Mouse (Mus musculus): ENCODE results near the gene Sec61g. TPM values are rescaled to one million over a fixed set of nuclear protein-coding genes. Genes with fewer than 3 reads are reported as not detected.

The Sec61g gene
- 33.2 and 36.0 TPM in 2 replicates for polyA plus RNA-seq (2015; fragmentation: Nextera tagmentation; extraction: Ambion mirVana)

DNA sequence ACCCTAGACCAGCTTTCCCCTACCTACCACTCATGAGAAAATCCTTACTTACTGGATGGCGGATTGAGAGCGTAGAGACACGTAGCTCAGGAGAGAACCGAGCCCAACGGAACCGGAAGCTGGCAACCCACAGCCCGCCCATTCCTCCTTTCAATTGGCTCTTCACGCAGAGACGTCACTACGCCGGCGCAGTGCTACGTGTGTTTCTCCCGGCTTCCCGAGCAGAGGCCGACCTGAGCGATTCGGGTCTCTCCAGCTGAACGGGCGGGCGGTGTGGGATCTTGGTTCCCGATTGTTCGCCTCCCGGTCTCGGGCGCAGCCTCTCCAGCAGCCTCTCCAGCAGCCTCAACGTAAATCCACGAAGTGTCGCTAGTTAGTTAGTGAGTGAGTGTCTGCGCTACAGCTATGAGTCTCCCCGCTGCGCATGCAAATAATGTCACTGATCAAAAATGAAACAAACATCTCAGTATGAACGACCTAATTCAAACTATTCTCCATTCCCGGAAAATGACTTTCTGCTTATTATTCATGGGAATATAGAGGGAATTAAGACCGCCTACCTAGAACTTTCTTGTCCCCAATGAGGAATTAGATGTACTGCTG lies at the start of gene Sec61g:
Gene Sec61g (minus strand): TSS at position 433 of the 603 bp plus-strand sequence.
- peak within 1 kb of the TSS; percentile 99 for H3K9ac ChIP-seq (replicated peaks)
- H3K4me3 ChIP-seq (replicated peaks), result peak within 1 kb of the TSS; percentile 91
- H3K9me3 ChIP-seq (replicated peaks), result no peaks in the 10 kb centered on the region
- no peaks in the 10 kb centered on the region for H3K27me3 ChIP-seq (replicated peaks)
- H3K4me2 ChIP-seq, result peak within 1 kb of the TSS; percentile 81
- peaks cover 10% of the 10 kb centered on the region for H3K4me1 ChIP-seq
- WGBS, result under 1% methylated on average over 35 of the region's 35 CpGs
- H3K27ac ChIP-seq (replicated peaks), result peak within 1 kb of the TSS; percentile 95
- peak; percentile 100 for ATAC-seq (ENCODE audit: low FRiP score)
- H3K36me3 ChIP-seq, result peaks cover 23% of the 10 kb centered on the region

- Histone ChIP-seq H3K27me3 (replicated peaks) (no peaks in the 10 kb centered on the region), H3K27ac (replicated peaks) (no peak overlapping the region), H3K4me3 (replicated peaks) (no peak overlapping the region), H3K36me3 (no peaks in the 10 kb centered on the region), H3K9me3 (replicated peaks) (no peaks in the 10 kb centered on the region), H3K9ac (replicated peaks) (no peak overlapping the region), H3K4me1 (no peaks in the 10 kb centered on the region), H3K4me2 (no peak overlapping the region)
- 75% methylated on average over 5 of the region's 5 CpGs for WGBS
- no peak for ATAC-seq (ENCODE audit: low FRiP score)
Measured at GRCm38 (mm10) chr11:16546421-16547163, 38.3 kb upstream of the Sec61g start.

- Histone ChIP-seq H3K4me2 (no peak overlapping the region), H3K36me3 (no peaks in the 10 kb centered on the region), H3K9me3 (replicated peaks) (no peaks in the 10 kb centered on the region), H3K4me1 (no peaks in the 10 kb centered on the region), H3K4me3 (replicated peaks) (no peak overlapping the region), H3K9ac (replicated peaks) (no peak overlapping the region), H3K27ac (replicated peaks) (no peak overlapping the region), H3K27me3 (replicated peaks) (no peaks in the 10 kb centered on the region)
- 95% methylated on average over 1 of the region's 1 CpGs for WGBS
- no peak for ATAC-seq (ENCODE audit: low FRiP score)
Measured at GRCm38 (mm10) chr11:16537379-16537778, 29.1 kb upstream of the Sec61g start.

GRCm38 (mm10) chr11:16534582-16535553 lies 26.6 kb upstream of the Sec61g start:
- Histone ChIP-seq H3K9ac (replicated peaks) (no peak overlapping the region), H3K4me2 (no peak overlapping the region), H3K27me3 (replicated peaks) (no peaks in the 10 kb centered on the region), H3K27ac (replicated peaks) (peak overlapping the region; percentile 41; the same call in 1 of the 2 replicates), H3K4me1 (no peaks in the 10 kb centered on the region), H3K36me3 (no peaks in the 10 kb centered on the region), H3K4me3 (replicated peaks) (no peak overlapping the region), H3K9me3 (replicated peaks) (no peaks in the 10 kb centered on the region)
- ATAC-seq (ENCODE audit: low FRiP score), result peak; percentile 82
- WGBS, result 65% methylated on average over 5 of the region's 5 CpGs

DNA sequence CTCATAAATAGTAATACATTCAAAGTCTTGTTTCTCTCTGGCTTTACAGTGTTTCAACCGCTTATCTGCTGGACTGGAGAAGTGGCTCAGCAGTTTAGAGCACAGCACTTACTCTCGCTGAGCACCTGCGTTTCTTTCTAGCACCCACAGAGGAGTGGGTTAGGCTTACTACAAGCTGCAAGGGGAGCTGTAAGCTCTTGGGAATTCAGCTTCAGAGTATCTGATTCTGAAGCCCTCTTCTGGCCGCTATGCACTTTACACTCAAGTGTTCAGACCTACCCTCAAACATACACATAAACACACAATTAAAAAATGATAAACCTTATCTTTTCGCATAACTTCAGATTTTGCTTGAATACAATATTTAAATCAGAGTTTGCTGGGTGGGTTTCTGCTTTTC lies 24.6 kb upstream of the Sec61g start:
- Histone ChIP-seq H3K36me3 (no peaks in the 10 kb centered on the region), H3K4me1 (no peaks in the 10 kb centered on the region), H3K4me2 (no peak overlapping the region), H3K27me3 (replicated peaks) (no peaks in the 10 kb centered on the region), H3K9me3 (replicated peaks) (no peaks in the 10 kb centered on the region), H3K27ac (replicated peaks) (no peak overlapping the region), H3K4me3 (replicated peaks) (no peak overlapping the region), H3K9ac (replicated peaks) (no peak overlapping the region)
- whole genome bisulfite sequencing, result 26% methylated on average over 5 of the region's 5 CpGs
- ATAC-seq (ENCODE audit: low FRiP score), result no peak

DNA sequence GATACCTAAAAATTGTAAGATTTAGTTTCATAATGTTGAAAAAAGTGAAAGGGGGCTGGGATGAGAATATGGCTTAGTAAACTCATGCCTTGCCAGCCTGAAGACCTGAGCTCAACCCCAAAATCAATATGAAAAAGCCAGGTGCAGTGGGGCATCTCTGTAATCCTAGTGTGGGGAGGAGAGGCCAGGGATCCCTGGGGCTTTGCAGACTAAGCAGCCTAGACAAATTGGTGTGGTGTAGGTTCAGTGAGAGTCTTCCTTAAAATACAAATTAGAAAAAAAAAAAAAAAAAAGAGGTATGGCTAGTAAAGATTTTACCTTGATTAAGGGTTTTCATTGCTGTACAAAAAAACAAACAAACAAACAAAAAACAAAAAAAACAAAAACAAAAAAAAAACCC lies 20.6 kb upstream of the Sec61g start:
- H3K4me1 ChIP-seq, result no peaks in the 10 kb centered on the region
- no peak overlapping the region for H3K4me3 ChIP-seq (replicated peaks)
- no peak overlapping the region for H3K9ac ChIP-seq (replicated peaks)
- H3K36me3 ChIP-seq, result no peaks in the 10 kb centered on the region
- H3K27ac ChIP-seq (replicated peaks), result no peak overlapping the region
- H3K27me3 ChIP-seq (replicated peaks), result no peaks in the 10 kb centered on the region
- no peak overlapping the region for H3K4me2 ChIP-seq
- no peak for ATAC-seq (ENCODE audit: low FRiP score)
- no peaks in the 10 kb centered on the region for H3K9me3 ChIP-seq (replicated peaks)

- no peaks in the 10 kb centered on the region for H3K27me3 ChIP-seq (replicated peaks)
- H3K27ac ChIP-seq (replicated peaks), result no peak overlapping the region
- no peak overlapping the region for H3K4me2 ChIP-seq
- ATAC-seq (ENCODE audit: low FRiP score), result no peak
- H3K9me3 ChIP-seq (replicated peaks), result no peaks in the 10 kb centered on the region
- no peak overlapping the region for H3K9ac ChIP-seq (replicated peaks)
- H3K4me3 ChIP-seq (replicated peaks), result no peak overlapping the region
- WGBS, result 96% methylated on average over 5 of the region's 5 CpGs
- H3K36me3 ChIP-seq, result no peaks in the 10 kb centered on the region
- H3K4me1 ChIP-seq, result no peaks in the 10 kb centered on the region
Measured at GRCm38 (mm10) chr11:16528391-16528790, 20.1 kb upstream of the Sec61g start.

- Histone ChIP-seq H3K9me3 (replicated peaks) (no peaks in the 10 kb centered on the region), H3K27ac (replicated peaks) (no peak overlapping the region), H3K4me3 (replicated peaks) (no peak overlapping the region), H3K9ac (replicated peaks) (no peak overlapping the region), H3K4me1 (no peaks in the 10 kb centered on the region), H3K4me2 (no peak overlapping the region), H3K27me3 (replicated peaks) (no peaks in the 10 kb centered on the region), H3K36me3 (no peaks in the 10 kb centered on the region)
- no peak for ATAC-seq (ENCODE audit: low FRiP score)
- 92% methylated on average over 5 of the region's 5 CpGs for WGBS
Measured at GRCm38 (mm10) chr11:16527743-16528142, 19.5 kb upstream of the Sec61g start.

- H3K36me3 ChIP-seq, result no peaks in the 10 kb centered on the region
- H3K9me3 ChIP-seq (replicated peaks), result no peaks in the 10 kb centered on the region
- H3K9ac ChIP-seq (replicated peaks), result no peak overlapping the region
- no peak overlapping the region for H3K27ac ChIP-seq (replicated peaks)
- no peaks in the 10 kb centered on the region for H3K27me3 ChIP-seq (replicated peaks)
- H3K4me1 ChIP-seq, result no peaks in the 10 kb centered on the region
- H3K4me3 ChIP-seq (replicated peaks), result no peak overlapping the region
- ATAC-seq (ENCODE audit: low FRiP score), result no peak
- 68% methylated on average over 2 of the region's 2 CpGs for WGBS
- no peak overlapping the region for H3K4me2 ChIP-seq
Measured at GRCm38 (mm10) chr11:16526467-16526866, 18.2 kb upstream of the Sec61g start.

DNA sequence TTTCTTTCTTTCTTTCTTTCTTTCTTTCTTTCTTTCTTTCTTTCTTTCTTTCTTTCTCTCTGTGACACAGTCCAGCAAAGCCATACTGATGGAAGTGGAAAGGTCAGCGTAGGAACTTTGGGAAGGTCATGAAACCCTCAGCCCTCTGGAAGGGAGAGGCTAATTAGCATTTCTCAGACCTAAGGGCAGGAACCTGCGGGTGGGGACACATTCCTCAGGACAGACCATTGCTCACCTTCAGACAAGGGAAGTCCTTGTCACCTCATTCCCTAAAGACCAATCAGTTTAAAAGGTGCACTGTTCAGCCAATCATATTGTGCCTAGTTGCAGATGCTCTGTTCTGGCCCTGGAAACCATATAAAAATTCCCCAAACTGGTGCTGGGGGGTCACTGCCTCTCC lies 17.4 kb upstream of the Sec61g start:
- ATAC-seq (ENCODE audit: low FRiP score), result no peak
- H3K9ac ChIP-seq (replicated peaks), result no peak overlapping the region
- no peak overlapping the region for H3K27ac ChIP-seq (replicated peaks)
- no peaks in the 10 kb centered on the region for H3K36me3 ChIP-seq
- no peaks in the 10 kb centered on the region for H3K27me3 ChIP-seq (replicated peaks)
- 55% methylated on average over 2 of the region's 2 CpGs for WGBS
- no peaks in the 10 kb centered on the region for H3K9me3 ChIP-seq (replicated peaks)
- no peak overlapping the region for H3K4me2 ChIP-seq
- H3K4me3 ChIP-seq (replicated peaks), result no peak overlapping the region
- H3K4me1 ChIP-seq, result no peaks in the 10 kb centered on the region

DNA sequence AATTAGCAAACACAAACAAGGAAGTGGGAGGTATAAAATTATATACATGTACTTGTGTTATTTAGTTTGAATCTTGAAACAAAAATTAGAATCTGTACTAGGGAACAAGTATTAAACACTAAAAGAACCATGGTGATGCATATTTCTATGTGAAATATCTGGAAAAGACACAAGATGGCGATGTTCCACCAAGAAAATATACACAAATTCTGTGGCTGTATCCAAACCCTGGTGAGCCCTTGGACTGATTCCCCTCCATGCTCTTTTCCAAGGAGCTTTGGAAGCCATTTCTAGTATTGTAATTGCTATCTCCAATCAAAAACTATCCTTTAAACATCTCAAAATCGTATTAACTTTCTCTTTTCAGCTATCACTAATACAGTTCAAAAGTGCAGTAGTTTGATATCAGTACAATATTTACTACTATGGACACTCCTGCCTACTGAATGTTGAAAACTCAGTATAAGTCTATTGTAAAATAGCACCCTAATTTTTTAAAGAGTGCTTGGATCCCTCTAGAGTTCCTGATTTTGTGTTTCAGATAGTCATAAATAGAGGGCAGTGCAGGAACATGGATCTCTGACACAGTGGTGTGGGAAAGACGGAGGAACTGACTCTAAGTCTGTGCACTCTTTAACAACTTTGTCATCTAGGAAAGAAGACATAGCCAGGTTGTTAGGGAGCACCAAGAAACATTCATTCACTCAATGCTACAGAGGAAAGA lies 16.8 kb upstream of the Sec61g start:
- no peak overlapping the region for H3K4me2 ChIP-seq
- no peak overlapping the region for H3K9ac ChIP-seq (replicated peaks)
- H3K36me3 ChIP-seq, result no peaks in the 10 kb centered on the region
- H3K9me3 ChIP-seq (replicated peaks), result no peaks in the 10 kb centered on the region
- H3K27ac ChIP-seq (replicated peaks), result no peak overlapping the region
- whole genome bisulfite sequencing, result 46% methylated on average over 3 of the region's 3 CpGs
- no peaks in the 10 kb centered on the region for H3K27me3 ChIP-seq (replicated peaks)
- H3K4me3 ChIP-seq (replicated peaks), result no peak overlapping the region
- no peaks in the 10 kb centered on the region for H3K4me1 ChIP-seq
- ATAC-seq (ENCODE audit: low FRiP score), result peak; percentile 88

Data from neural tube, embryonic 15.5 days (tissue).